Mouse (Mus musculus) kidney, adult 2 months (tissue): ENCODE measurements around the gene Phgr1.

Source experiments
- CTCF ChIP-seq: fragments of 200-500 bp; conservative IDR thresholded peaks from 2 replicates; pipeline ENCODE4 v1.5.1; 2011; ENCODE audit warnings: low read depth, mild to moderate bottlenecking, control low read depth, low read length, moderate library complexity, mixed read lengths; ENCODE audit not compliant: insufficient read depth, insufficient read length
- POLR2A ChIP-seq: fragments of 200-500 bp; IDR thresholded peaks from one replicate; pipeline ENCODE4 v1.6.1; 2011; ENCODE audit warnings: low read depth, low read length, control low read depth

DNA sequence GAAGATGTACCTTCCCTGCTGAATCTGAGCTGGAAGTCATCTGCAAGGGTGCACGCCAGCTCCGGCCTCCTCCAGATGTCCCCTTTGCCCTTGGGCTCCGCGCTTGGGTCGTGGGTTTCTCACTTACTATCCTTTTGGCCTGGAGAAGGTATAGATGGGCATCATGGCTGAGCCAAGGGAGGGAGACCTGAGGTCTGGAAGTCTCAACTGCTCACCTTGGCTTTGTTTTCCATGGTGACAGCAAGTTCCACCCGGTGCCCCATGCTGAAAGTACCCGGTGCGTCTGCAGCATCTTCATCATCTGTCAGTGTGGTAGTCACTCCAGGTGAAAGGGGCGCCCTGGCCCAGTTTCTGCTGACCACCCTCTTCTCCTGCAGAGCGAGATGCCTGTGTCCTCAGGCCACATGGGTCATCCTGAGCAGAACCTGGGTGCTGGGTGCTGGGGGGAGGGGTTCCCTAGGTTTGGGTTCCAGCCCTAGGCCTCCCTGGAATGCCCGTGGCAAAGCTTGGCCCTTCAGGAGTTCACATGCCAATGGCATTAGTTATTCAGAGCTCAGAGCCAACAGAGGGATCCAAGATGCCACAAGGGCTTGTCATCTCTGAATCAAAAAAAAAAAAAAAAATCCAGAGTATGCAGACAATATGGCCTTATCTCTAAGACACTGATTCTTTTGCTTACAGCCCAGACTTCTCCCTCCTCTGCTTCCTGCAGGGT is 12.1 kb upstream of the Phgr1 start:
- TF ChIP-seq POLR2A (no peak), CTCF (no peak)
